Mouse (Mus musculus) kidney, adult 2 months (tissue): ENCODE measurements at regions not wholly inside any gene's neighbourhood (a gene's known extent, or its start where the extent isn't known, plus 50 kb on each side); places are given as distances from the start of the nearest gene placed in this dataset.

ENCODE experiments used
- CTCF ChIP-seq: fragments of 200-500 bp; conservative IDR thresholded peaks from 2 replicates; pipeline ENCODE4 v1.5.1; 2011; ENCODE audit warnings: low read depth, mild to moderate bottlenecking, control low read depth, low read length, moderate library complexity, mixed read lengths; ENCODE audit not compliant: insufficient read depth, insufficient read length
- POLR2A ChIP-seq: fragments of 200-500 bp; IDR thresholded peaks from one replicate; pipeline ENCODE4 v1.6.1; 2011; ENCODE audit warnings: low read depth, low read length, control low read depth

GRCm38 (mm10) chr13:119339016-119339415 lies 89.4 kb upstream of the Paip1 start:
- TF ChIP-seq CTCF (no peak), POLR2A (no peak)
